Mouse (Mus musculus) layer of hippocampus, postnatal 25 days (tissue): Measurements from ENCODE around the gene Bloc1s2. TPM values are rescaled to one million over a fixed set of nuclear protein-coding genes. Genes with fewer than 3 reads are reported as not detected.
A peak's percentile ranks its signal among the peaks of the same experiment; 100 is the strongest.
"Not testable (repeated sequence)": the region's sequence is repeated elsewhere in the genome, so short reads cannot be mapped to it uniquely, and the experiment has no call there.

Experiments
- DNase-seq, 2 experiments: peaks; one replicate each; pipeline ENCODE4 v3.0.0; 2022; ENCODE audit warnings: mixed read lengths in 2 of 2, low spot score in 1 of 2; ENCODE audit errors: extremely low spot score in 1 of 2
- total RNA-seq, 2 experiments: library from RNA; stranded (reverse); gene quantifications; 2 replicates each; pipeline ENCODE4 v1.2.3; 2021

Gene Bloc1s2
- total RNA-seq, 2 experiments from 2014 or later = 60.2 to 62.3 TPM

- no peak for DNase-seq
Measured at GRCm38 (mm10) chr19:44128560-44128959, 17.7 kb downstream of the Bloc1s2 start.

GRCm38 (mm10) chr19:44127729-44128497 lies 18.3 kb downstream of the Bloc1s2 start:
- no peak for DNase-seq

DNA sequence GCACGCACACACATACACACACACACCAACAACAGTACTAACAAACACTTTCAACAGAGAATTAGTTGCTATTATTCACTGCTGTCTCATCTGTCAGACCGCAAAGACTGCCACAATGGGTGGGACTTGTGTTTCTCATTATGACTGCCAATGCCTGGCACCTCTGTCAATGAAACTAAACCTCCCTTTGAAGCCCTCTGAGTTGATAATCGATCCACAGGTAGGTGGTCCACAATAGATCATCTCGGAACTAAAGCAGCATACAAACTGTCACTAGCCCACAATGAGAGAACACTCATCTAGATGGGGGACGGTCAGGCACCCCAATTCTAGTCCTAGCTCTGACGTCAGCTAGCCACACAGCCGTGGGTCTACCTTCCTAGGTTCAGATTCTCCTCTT lies 25.1 kb downstream of the Bloc1s2 start:
- DNase-seq = no peak

DNA sequence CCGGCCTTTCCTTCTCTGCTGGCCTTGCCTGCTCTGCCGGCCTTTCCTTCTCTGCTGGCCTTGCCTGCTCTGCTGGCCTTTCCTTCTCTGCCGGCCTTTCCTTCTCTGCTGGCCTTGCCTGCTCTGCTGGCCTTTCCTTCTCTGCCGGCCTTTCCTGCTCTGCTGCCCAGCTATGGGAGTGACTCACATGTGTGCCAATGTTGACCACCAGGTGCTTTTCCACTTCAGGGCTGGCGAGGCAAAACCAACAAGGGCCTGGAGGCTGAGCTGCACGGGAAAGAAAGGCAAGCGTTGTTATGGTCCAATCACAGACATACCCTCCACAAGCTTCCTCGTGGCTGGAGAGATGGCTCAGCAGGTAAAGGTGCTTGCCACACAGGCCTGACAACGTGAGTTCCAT lies 25.6 kb downstream of the Bloc1s2 start:
- DNase-seq = not testable (repeated sequence)

DNA sequence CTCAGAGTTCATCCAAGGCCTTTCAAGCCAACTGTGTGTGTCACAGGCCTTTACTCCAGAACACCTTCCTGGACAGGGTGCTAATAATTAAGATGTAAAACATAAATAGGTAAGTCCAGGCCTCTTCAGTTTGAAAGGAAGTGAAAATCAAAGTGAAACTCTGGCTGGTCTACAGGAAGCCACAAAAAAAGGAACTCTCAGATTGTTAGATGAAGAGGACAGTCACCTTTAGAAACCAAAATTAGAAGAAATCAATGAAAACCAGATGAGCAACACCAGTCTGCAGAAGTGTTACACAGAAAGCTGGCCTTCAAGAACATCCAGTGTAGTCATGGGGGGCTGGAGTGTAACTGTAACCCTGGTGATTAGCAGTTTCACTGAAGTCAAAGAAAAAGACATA lies 28.5 kb downstream of the Bloc1s2 start:
- no peak for DNase-seq

DNA sequence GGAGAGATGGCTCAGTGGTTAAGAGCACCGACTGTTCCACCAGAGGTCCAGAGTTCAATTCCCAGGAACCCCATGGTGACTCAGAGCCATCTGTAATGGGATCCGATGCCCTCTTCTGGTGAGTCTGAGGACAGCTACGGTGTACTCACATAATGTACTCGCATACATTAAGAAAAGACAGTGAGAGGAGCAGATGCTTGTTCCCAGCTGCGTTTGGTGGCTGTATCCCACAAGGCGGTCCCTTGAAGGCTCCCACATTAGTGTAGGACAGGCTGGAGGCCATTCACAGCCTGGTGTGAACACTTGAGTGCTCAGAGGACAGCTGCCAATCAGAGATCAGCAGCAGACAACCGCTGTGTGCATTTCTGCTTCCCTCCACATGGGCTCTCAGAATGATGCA lies 34.5 kb downstream of the Bloc1s2 start:
- DNase-seq = no peak

DNA sequence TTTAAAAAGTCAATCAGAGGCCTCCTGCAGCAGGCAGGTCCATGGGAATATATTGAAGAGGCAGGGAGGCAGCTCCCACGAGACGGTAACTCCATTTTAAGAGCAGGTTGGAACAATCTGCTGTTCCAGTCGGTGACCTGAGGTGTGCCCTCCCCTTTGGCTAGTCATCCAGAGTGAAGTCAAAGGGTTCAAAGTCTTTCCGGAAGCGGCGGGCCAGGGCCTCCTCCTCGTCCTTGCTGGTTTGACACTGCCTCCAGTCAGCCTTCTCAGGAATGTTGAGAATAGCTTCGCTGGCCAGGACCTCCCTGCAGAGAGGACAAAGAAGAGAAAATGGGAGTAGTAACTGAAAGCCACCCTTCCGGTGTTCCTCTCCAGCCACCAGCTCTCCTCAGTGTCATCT lies 35.9 kb downstream of the Bloc1s2 start:
- DNase-seq = no peak

DNA sequence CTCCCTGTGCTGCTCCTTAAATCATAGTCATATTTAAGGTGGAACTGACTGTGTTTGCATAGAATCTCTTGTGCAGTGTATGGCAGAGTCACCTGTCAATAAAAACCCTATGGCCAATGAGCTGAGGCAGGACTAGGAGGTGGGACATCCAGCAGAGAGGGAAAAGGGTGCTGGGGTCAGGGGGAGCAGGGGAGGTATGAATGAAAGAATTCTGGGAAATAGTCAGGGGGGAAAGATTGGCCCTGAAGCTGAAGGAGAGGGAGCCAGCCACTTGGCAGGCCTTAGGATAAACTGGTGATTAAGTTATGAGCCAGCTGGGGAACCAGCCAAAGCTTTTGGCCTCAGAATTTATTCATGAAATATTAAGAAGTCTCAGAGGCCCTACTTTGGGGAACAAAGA lies 37.2 kb downstream of the Bloc1s2 start:
- DNase-seq = no peak

GRCm38 (mm10) chr19:44107661-44108521 lies 38.4 kb downstream of the Bloc1s2 start:
- no peak for DNase-seq

- peak; percentile 87 to 93 for DNase-seq
Measured at GRCm38 (mm10) chr19:44106831-44107660, 39.2 kb downstream of the Bloc1s2 start, which contains the start of gene Chuk. Gene Chuk, minus strand, starts transcription at chr19:44107480.

- DNase-seq = no peak
Measured at GRCm38 (mm10) chr19:44104393-44104792, 41.9 kb downstream of the Bloc1s2 start.

GRCm38 (mm10) chr19:44103001-44103400 lies 43.2 kb downstream of the Bloc1s2 start:
- DNase-seq = no peak

DNA sequence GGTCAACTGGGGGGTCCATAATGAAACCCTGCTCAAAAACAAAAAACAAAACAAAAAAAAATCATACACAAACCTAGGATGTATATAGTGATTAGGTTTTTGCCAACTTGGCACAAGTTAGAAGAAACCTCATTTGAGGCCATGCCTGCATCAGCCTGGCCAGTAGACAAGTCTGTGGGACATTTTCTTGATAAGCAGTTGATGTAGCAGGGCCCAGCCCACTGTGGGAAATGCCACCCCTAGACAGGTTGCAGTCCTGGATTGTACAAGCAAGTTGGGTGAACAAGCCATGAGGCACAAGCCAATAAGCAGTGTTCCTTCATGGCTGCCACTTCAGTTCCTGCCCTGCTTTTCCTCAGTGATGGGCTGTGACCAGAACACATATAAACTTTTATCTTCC lies 45.4 kb downstream of the Bloc1s2 start:
- DNase-seq = no peak

Other genes starting within 250 kb of the Bloc1s2 start
- 1 to 10 TPM; 8.7 to 9.7 TPM for gene Dnmbp, start 206.3 kb downstream of the Bloc1s2 start, total RNA-seq
- under 1 TPM in 1 of 2 experiments, not detected in 1; 0.15 TPM for gene Cpn1, start 159.9 kb downstream of the Bloc1s2 start, total RNA-seq
- not detected for gene Cyp2c23, start 117.2 kb downstream of the Bloc1s2 start, total RNA-seq
- gene Erlin1, start 76.7 kb downstream of the Bloc1s2 start, total RNA-seq = 10 to 100 TPM; 17.6 to 19.7 TPM
- gene Chuk, start 39.0 kb downstream of the Bloc1s2 start, total RNA-seq = 10 to 100 TPM; 32.2 to 49.4 TPM
- gene Cwf19l1, start 10.6 kb downstream of the Bloc1s2 start, total RNA-seq = 10 to 100 TPM; 16.6 to 18.9 TPM
- gene Pkd2l1, start 46.0 kb upstream of the Bloc1s2 start, total RNA-seq = under 1 TPM; 0.09 to 0.25 TPM
- gene Scd3, start 56.8 kb upstream of the Bloc1s2 start, total RNA-seq = 1 to 10 TPM; 1.1 to 1.6 TPM
- gene Scd2, start 147.2 kb upstream of the Bloc1s2 start, total RNA-seq = 100 to 1,000 TPM; 642 to 712 TPM
- gene Scd4, start 186.6 kb upstream of the Bloc1s2 start, total RNA-seq = 1 to 10 TPM; 2.8 to 2.9 TPM